Mouse (Mus musculus) limb, embryonic 14.5 days (tissue): ENCODE data around the gene Zfp367. TPM values are rescaled to one million over a fixed set of nuclear protein-coding genes. Genes with fewer than 3 reads are reported as not detected.

Source experiments
- ATAC-seq: fragments of 200-750 bp; cut with Nextera tagmentation; 2 replicates; pipeline ENCODE4 v1.8.0; 2017; ENCODE audit warnings: low read depth, moderate number of reproducible peaks, moderate TSS enrichment; ENCODE audit not compliant: low FRiP score
- DNase-seq: peaks from one replicate; pipeline ENCODE4 v3.0.0-alpha.2; 2015; ENCODE audit warnings: low spot score
- H3K27ac ChIP-seq: fragments of 300-500 bp; sonication (generic); replicated peaks from 2 replicates; pipeline ENCODE4 v1.5.1; 2014; ENCODE audit warnings: low read depth, mild to moderate bottlenecking, low read length, moderate library complexity, mixed read lengths
- H3K27me3 ChIP-seq: fragments of 300-500 bp; sonication (generic); 2 replicates; pipeline ENCODE4 v1.6.1; 2014; ENCODE audit warnings: low read length, mixed read lengths; ENCODE audit not compliant: control insufficient read depth, insufficient read depth
- H3K36me3 ChIP-seq: fragments of 300-500 bp; sonication (generic); 2 replicates; pipeline ENCODE4 v1.6.1; 2014; ENCODE audit warnings: mild to moderate bottlenecking, low read length, moderate library complexity, mixed read lengths; ENCODE audit not compliant: control insufficient read depth, insufficient read depth
- H3K4me1 ChIP-seq: fragments of 300-500 bp; sonication (generic); 2 replicates; pipeline ENCODE4 v1.6.1; 2014; ENCODE audit warnings: antibody characterized with exemption, low read length, mixed read lengths; ENCODE audit not compliant: control insufficient read depth, insufficient read depth
- H3K4me2 ChIP-seq: fragments of 300-500 bp; sonication (generic); replicated peaks from 2 replicates; pipeline ENCODE4 v1.6.1; 2014; ENCODE audit warnings: low read depth, mild to moderate bottlenecking, low read length, moderate library complexity; ENCODE audit not compliant: severe bottlenecking
- H3K4me3 ChIP-seq: fragments of 300-500 bp; sonication (generic); replicated peaks from 2 replicates; pipeline ENCODE4 v1.5.1; 2014; ENCODE audit warnings: low read length
- H3K9ac ChIP-seq: fragments of 300-500 bp; sonication (generic); 2 replicates; pipeline ENCODE4 v1.6.1; 2014; ENCODE audit warnings: mild to moderate bottlenecking, low read depth, low read length, moderate library complexity; ENCODE audit not compliant: severe bottlenecking
- H3K9me3 ChIP-seq: fragments of 300-500 bp; sonication (generic); 2 replicates; pipeline ENCODE4 v1.6.1; 2016; ENCODE audit warnings: low read length; ENCODE audit not compliant: control insufficient read depth
- POLR2A ChIP-seq: fragments of 200-500 bp; IDR thresholded peaks from 2 replicates; pipeline ENCODE4 v1.8.0; 2012; ENCODE audit warnings: inconsistent platforms, mild to moderate bottlenecking, moderate library complexity, borderline replicate concordance; ENCODE audit not compliant: insufficient read depth, insufficient read length; ENCODE audit errors: extremely low read depth
- WGBS: fragments of 180-500 bp; shearing (Covaris S2); extraction: QIAGEN DNeasy Blood & Tissue Kit; methylation state at CpG from one replicate; pipeline ENCODE4 v1.1.7; 2014; 5-methylcytosine and 5-hydroxymethylcytosine counted together
- polyA plus RNA-seq, 2 experiments: library from polyadenylated mRNA; depleted of rRNA in 1 of 2; stranded (reverse) in 1 of 2; unstranded in 1 of 2; fragments of >200 nt; fragmentation: Nextera tagmentation in 1 of 2; extraction: Ambion mirVana in 1 of 2; gene quantifications; 2 replicates each; pipeline versions ENCODE4 v1.2.1 to v1.2.3; 2012 to 2014

The Zfp367 gene
- polyA plus RNA-seq, 2 experiments: 17.2 to 21.0 TPM

DNA sequence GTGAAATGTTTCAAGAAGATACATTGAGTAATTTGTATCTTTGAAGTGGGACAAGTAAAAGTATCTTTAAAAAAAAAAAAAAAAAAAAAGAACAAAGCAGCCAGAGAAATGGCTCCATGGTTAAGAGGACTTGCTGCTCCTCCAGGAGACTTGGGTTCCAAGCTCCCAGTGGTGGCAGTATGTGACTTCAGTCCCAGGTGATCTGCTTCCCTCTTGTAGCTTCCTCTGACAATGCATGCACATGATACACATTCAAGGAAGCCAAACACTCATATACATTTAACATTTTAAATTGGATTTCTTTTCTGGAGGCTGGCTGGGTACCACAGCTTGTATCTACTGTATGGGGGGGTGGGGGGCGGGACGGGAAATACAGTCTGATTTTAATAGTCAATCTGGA is 1.6 kb upstream of the Zfp367 start:
- Histone ChIP-seq H3K9me3 (no peaks in the 10 kb centered on the region), H3K4me2 (peak overlapping the region; percentile 65; the same call in 1 of the 2 replicates), H3K27ac (no peak overlapping the region), H3K4me1 (peaks cover 17% of the 10 kb centered on the region), H3K27me3 (no peaks in the 10 kb centered on the region), H3K9ac (no peak overlapping the region), H3K36me3 (no peaks in the 10 kb centered on the region), H3K4me3 (no peak overlapping the region)
- ATAC-seq: no peak
- no peak for TF ChIP-seq POLR2A
- DNase-seq: no peak
- 44% methylated on average over 2 of the region's 2 CpGs for WGBS

GRCm38 (mm10) chr13:64153751-64154267 is 807 bp upstream of the Zfp367 start:
- DNase-seq: peak; percentile 68
- Histone ChIP-seq H3K4me1 (peaks cover 17% of the 10 kb centered on the region), H3K36me3 (no peaks in the 10 kb centered on the region), H3K9ac (peak overlapping the region; percentile 36), H3K27me3 (no peaks in the 10 kb centered on the region), H3K4me2 (peak overlapping the region; percentile 65), H3K9me3 (no peaks in the 10 kb centered on the region), H3K27ac (no peak overlapping the region; the same call in 1 of the 2 replicates), H3K4me3 (peak overlapping the region; percentile 89)
- no peak for TF ChIP-seq POLR2A
- under 1% methylated on average over 16 of the region's 18 CpGs for whole genome bisulfite sequencing
- ATAC-seq: peak; percentile 7

GRCm38 (mm10) chr13:64152671-64153082 is 325 bp downstream of the Zfp367 start:
- Histone ChIP-seq H3K27ac (peak overlapping the region; percentile 85), H3K9ac (peak overlapping the region; percentile 69), H3K9me3 (no peaks in the 10 kb centered on the region), H3K4me3 (peak overlapping the region; percentile 89), H3K4me1 (peaks cover 17% of the 10 kb centered on the region), H3K4me2 (peak overlapping the region; percentile 85), H3K36me3 (no peaks in the 10 kb centered on the region), H3K27me3 (no peaks in the 10 kb centered on the region)
- no peak for TF ChIP-seq POLR2A
- no peak for DNase-seq
- WGBS: under 1% methylated on average over 51 of the region's 61 CpGs
- ATAC-seq: peak; percentile 1; the same call in 1 of the 2 replicates

DNA sequence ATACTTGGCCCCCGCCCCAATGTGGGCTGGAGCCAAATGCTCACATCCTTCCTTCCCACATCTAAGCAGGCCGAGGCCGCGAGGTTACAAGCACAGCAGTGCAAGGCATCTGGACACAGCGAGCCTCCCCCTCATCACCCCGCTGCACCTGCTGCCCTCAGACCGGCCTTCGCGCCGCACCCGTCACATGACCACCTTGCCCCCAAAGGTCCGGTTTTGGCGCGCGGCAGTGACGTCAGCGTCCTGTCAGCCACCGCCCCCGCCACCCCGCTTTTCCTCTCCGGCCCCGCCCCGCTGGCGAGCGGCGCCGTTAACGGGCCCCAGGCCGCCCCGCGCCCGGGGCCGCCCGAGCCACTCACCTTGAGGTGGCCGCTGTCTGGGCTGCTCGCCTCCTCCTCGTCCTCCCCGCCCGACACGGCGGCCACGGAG is 747 bp downstream of the Zfp367 start:
- peaks cover 17% of the 10 kb centered on the region for H3K4me1 ChIP-seq
- no peaks in the 10 kb centered on the region for H3K36me3 ChIP-seq
- no peak for TF ChIP-seq POLR2A
- no peaks in the 10 kb centered on the region for H3K9me3 ChIP-seq
- ATAC-seq: peak; percentile 7
- H3K9ac ChIP-seq: peak overlapping the region; percentile 69
- under 1% methylated on average over 26 of the region's 42 CpGs for WGBS
- no peaks in the 10 kb centered on the region for H3K27me3 ChIP-seq
- DNase-seq: peak; percentile 86
- H3K4me2 ChIP-seq: peak overlapping the region; percentile 85
- H3K4me3 ChIP-seq: peak overlapping the region; percentile 89
- peak overlapping the region; percentile 85 for H3K27ac ChIP-seq

DNA sequence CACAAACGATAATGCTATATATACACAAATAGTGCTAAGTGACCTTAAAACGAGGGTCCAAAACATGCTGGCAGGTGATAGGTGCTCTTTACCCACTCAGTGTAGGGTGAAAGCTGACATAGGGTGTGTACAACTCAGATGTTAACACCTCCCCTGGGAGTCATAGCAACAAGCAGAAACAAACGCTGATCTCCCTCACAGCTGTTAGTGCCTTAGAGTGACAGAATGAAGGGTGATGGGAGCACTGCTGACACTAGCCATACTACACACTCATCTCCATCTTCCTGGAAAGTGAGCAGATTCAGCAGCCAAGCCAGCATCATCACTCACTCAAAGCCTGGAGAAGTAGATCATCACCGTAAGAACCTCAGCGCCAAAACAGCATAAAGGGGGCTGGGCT is 2.9 kb downstream of the Zfp367 start:
- TF ChIP-seq POLR2A: no peak
- Histone ChIP-seq H3K36me3 (no peaks in the 10 kb centered on the region), H3K27ac (no peak overlapping the region), H3K9ac (no peak overlapping the region; the same call in 1 of the 2 replicates), H3K27me3 (no peaks in the 10 kb centered on the region), H3K4me3 (no peak overlapping the region), H3K9me3 (no peaks in the 10 kb centered on the region), H3K4me1 (peaks cover 13% of the 10 kb centered on the region), H3K4me2 (no peak overlapping the region)
- WGBS: 73% methylated on average over 5 of the region's 5 CpGs
- DNase-seq: no peak
- ATAC-seq: no peak
